Mouse (Mus musculus) E14TG2a.4 (cell line): ENCODE measurements around the gene Acp2.

Experiments used
- CTCF ChIP-seq: conservative IDR thresholded peaks from 2 replicates; pipeline ENCODE4 v1.5.1; 2014; ENCODE audit warnings: low read length
- POU5F1 ChIP-seq: IDR thresholded peaks from 2 replicates; pipeline ENCODE4 v1.6.1; 2014; ENCODE audit warnings: low read length, borderline replicate concordance

DNA sequence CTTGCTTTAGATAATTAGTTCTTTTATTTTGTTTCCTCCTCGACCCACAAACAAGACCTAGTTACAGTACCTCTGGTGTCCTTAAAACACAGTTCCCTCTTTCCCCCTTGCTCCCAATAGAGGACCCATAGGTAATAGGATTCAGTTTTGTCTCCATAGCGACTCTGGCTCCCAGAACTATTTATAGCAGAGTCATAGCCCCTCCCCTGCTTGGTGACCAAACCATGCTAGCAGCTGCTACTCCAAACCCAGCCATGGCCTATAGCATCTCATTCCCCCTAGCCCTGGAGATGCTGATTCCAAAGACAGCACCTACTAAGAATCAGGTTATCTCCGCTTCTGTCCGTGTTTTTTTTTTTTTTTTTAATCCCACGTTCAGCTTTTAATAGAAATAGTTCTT lies 22.0 kb upstream of the Acp2 start:
- TF ChIP-seq CTCF = no peak
- TF ChIP-seq POU5F1 = no peak
